12 mouse cellular contexts compared by ENCODE assay signal in the genomic region with DNA sequence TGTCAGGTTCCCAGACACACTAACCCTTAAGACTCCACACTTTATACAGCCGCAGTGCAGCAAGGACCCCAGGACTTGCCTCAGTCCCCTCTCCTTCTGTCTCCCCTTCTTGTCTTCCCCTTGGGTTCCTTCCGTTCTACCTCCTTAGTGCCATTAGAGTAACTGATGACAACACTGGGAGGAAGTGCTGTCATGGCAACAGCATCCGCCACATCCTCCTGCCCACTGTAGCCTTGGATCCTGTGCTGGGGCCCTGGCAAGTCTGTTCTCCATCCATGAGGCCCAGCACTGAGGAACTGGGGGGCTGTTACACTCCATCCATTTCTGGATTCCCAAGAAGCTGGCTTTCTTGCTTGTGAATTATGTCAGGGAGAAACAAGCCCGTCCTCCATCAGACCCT. TPM values are rescaled to one million over a fixed set of nuclear protein-coding genes. Genes with fewer than 3 reads are reported as not detected.
DNase-seq lines count a peak whose midpoint lies in the region.
"Had no signal": no experiment of that assay in that cellular context is flagged by ENCODE, and none has a peak within 500 bp of the region (broad histone marks: within the 10 kb centered on the region; RNA-seq: fewer than 3 reads in every experiment).

No protein-coding gene starts in this region.

- H3K9me3 ChIP-seq in embryonic facial prominence, embryonic 10.5 days: no peaks in the 10 kb centered on the region
- H3K9me3 ChIP-seq: heart, embryonic 15.5 days had no signal

- H3K4me1 ChIP-seq in brown adipose tissue, adult 24 weeks (ENCODE audit: control insufficient read depth, insufficient read depth, insufficient read length, low read length): peaks cover 2% of the 10 kb centered on the region; the same call in 1 of the 2 replicates
- H3K4me1 ChIP-seq in embryonic facial prominence, embryonic 10.5 days: peaks cover 53% of the 10 kb centered on the region

- 0 out of 2 replicates have a peak overlapping the region, but pooled peaks have one; percentile 17 for H3K27ac ChIP-seq in brown adipose tissue, adult 24 weeks (replicated peaks; ENCODE audit: low read depth, low read length)
- no peak overlapping the region for H3K27ac ChIP-seq in embryonic facial prominence, embryonic 10.5 days (replicated peaks)
- H3K27ac ChIP-seq: heart, embryonic 15.5 days; macrophage had no signal

- H3K36me3 ChIP-seq in embryonic facial prominence, embryonic 10.5 days (replicated peaks): no peaks in the 10 kb centered on the region
- H3K36me3 ChIP-seq: heart, embryonic 15.5 days had no signal

- no peak overlapping the region; the same call in 1 of the 2 replicates for H3K4me3 ChIP-seq in brown adipose tissue, adult 24 weeks (ENCODE audit: insufficient read depth, low read depth, low read length)
- no peak overlapping the region for H3K4me3 ChIP-seq in embryonic facial prominence, embryonic 10.5 days

- peaks cover 64% of the 10 kb centered on the region for H3K27me3 ChIP-seq in embryonic facial prominence, embryonic 10.5 days (replicated peaks; ENCODE audit: low read depth, poor library complexity, severe bottlenecking)

- 49% methylated on average over 4 of the region's 4 CpGs for WGBS in embryonic facial prominence, embryonic 10.5 days

- DNase-seq in kidney, adult 9 months: peak; percentile 14
- no peak for DNase-seq in kidney, adult 8-10 months
- DNase-seq in CD4-positive helper T cell, adult 2 months (ENCODE audit: low read depth, low spot score): peak; percentile 89
- DNase-seq in natural killer cell, adult 2 months (ENCODE audit: low spot score in 2 of 2): peak; percentile 67
- DNase-seq in adrenal gland, postnatal 25 days: no peak
- DNase-seq in urinary bladder, adult 18-20 months (ENCODE audit: low spot score in 2 of 2): no peak
- DNase-seq in embryonic facial prominence, embryonic 10.5 days (ENCODE audit: low spot score): no peak
- DNase-seq: cerebellum, adult 11 months; right cerebral cortex, postnatal 25 days had no signal

RNA-seq across cellular contexts. Expression of gene Agap2, which starts 1.0 kb away (rescaled TPM):
- polyA plus RNA-seq in brown adipose tissue, adult 24 weeks (2012; ENCODE audit: insufficient read depth, insufficient read length, missing spikeins): 0.48 and 1.5 TPM in 2 replicates
- total RNA-seq in adrenal gland, postnatal 25 days (2021): 2.6 and 3.8 TPM in 2 replicates
- 0.04 and 0.21 TPM in 2 replicates for polyA plus RNA-seq in embryonic facial prominence, embryonic 10.5 days (2016; fragmentation: Nextera tagmentation; extraction: Ambion mirVana)
- polyA plus RNA-seq: heart, embryonic 15.5 days had no signal

RNA-seq across cellular contexts. Expression of gene Tspan31, which starts 6.0 kb away (rescaled TPM):
- 56.7 and 71.6 TPM in 2 replicates for polyA plus RNA-seq in brown adipose tissue, adult 24 weeks (2012; ENCODE audit: insufficient read depth, insufficient read length, missing spikeins)
- 103 and 108 TPM in 2 replicates for total RNA-seq in adrenal gland, postnatal 25 days (2021)
- 168 and 180 TPM in 2 replicates for polyA plus RNA-seq in embryonic facial prominence, embryonic 10.5 days (2016; fragmentation: Nextera tagmentation; extraction: Ambion mirVana)

RNA-seq across cellular contexts. Expression of gene Cdk4, which starts 12.7 kb away (rescaled TPM):
- 76.7 and 92.9 TPM in 2 replicates for polyA plus RNA-seq in brown adipose tissue, adult 24 weeks (2012; ENCODE audit: insufficient read depth, insufficient read length, missing spikeins)
- 218 and 247 TPM in 2 replicates for total RNA-seq in adrenal gland, postnatal 25 days (2021)
- 3,008 and 3,023 TPM in 2 replicates for polyA plus RNA-seq in embryonic facial prominence, embryonic 10.5 days (2016; fragmentation: Nextera tagmentation; extraction: Ambion mirVana)

RNA-seq across cellular contexts. Expression of gene March9, which starts 16.1 kb away (rescaled TPM):
- 0.63 and 0.79 TPM in 2 replicates for polyA plus RNA-seq in brown adipose tissue, adult 24 weeks (2012; ENCODE audit: insufficient read depth, insufficient read length, missing spikeins)
- 8.6 and 10.9 TPM in 2 replicates for total RNA-seq in adrenal gland, postnatal 25 days (2021)
- polyA plus RNA-seq in embryonic facial prominence, embryonic 10.5 days (2016; fragmentation: Nextera tagmentation; extraction: Ambion mirVana): 1.2 and 1.3 TPM in 2 replicates

RNA-seq across cellular contexts. Expression of gene Cyp27b1, which starts 28.0 kb away (rescaled TPM):
- polyA plus RNA-seq in brown adipose tissue, adult 24 weeks (2012; ENCODE audit: insufficient read depth, insufficient read length, missing spikeins): not detected in 2 replicates
- total RNA-seq in adrenal gland, postnatal 25 days (2021): 0.33 TPM in 1 of 2 replicates, not detected in the other
- 0.14 TPM in 2 replicates for polyA plus RNA-seq in embryonic facial prominence, embryonic 10.5 days (2016; fragmentation: Nextera tagmentation; extraction: Ambion mirVana)
- polyA plus RNA-seq: macrophage had no signal

Comparison
In these comparisons a context has a peak if more than half of its experiments do, and no peak if none do; other contexts are left out.
1. DNase-seq: peak in kidney, adult 9 months (single experiment), CD4-positive helper T cell, adult 2 months (single experiment) and natural killer cell, adult 2 months (2 of 2); none in kidney, adult 8-10 months (0 of 2), adrenal gland, postnatal 25 days (single experiment), urinary bladder, adult 18-20 months (0 of 2) and embryonic facial prominence, embryonic 10.5 days (single experiment).
2. RNA of gene Cdk4, which starts 12.7 kb away (polyA plus RNA-seq): 3,008 to 3,023 TPM in embryonic facial prominence, embryonic 10.5 days; 76.7 to 92.9 TPM in brown adipose tissue, adult 24 weeks; every median in the first group is over 10 times any median in the second.